ENCODE assay signal across 10 mouse cellular contexts in genomic region chr4:134583513-134583912, GRCm38 (mm10). TPM values are rescaled to one million over a fixed set of nuclear protein-coding genes. Genes with fewer than 3 reads are reported as not detected.
A peak's percentile ranks its signal among the peaks of the same experiment; 100 is the strongest.
DNase-seq lines count a peak whose midpoint lies in the region; ATAC-seq and TF ChIP-seq lines count a peak whose summit lies in the region.
"Had no signal": no experiment of that assay in that cellular context is flagged by ENCODE, and none has a peak within 500 bp of the region (broad histone marks: within the 10 kb centered on the region; RNA-seq: fewer than 3 reads in every experiment).

No protein-coding gene starts in this region.

- no peak overlapping the region for H3K4me3 ChIP-seq in kidney, embryonic 14.5 days (ENCODE audit: low read length)
- no peak overlapping the region for H3K4me3 ChIP-seq in G1E (ENCODE audit: low read depth, low read length)
- no peak overlapping the region for H3K4me3 ChIP-seq in embryonic fibroblast, embryonic 13.5 days (ENCODE audit: insufficient read depth, low read length)
- H3K4me3 ChIP-seq in hindbrain, embryonic 16.5 days (ENCODE audit: low read length), result no peak overlapping the region
- H3K4me3 ChIP-seq: heart, embryonic 13.5 days; stomach, embryonic 15.5 days had no signal

- peaks cover 15% of the 10 kb centered on the region; the same call in 1 of the 2 replicates for H3K4me1 ChIP-seq in kidney, embryonic 14.5 days (ENCODE audit: control insufficient read depth, insufficient read depth, low read length)
- H3K4me1 ChIP-seq in G1E (ENCODE audit: insufficient read depth, low read depth, low read length), result peaks cover 12% of the 10 kb centered on the region
- H3K4me1 ChIP-seq in embryonic fibroblast, embryonic 13.5 days (ENCODE audit: control insufficient read depth, insufficient read depth, low read length), result peaks cover 7% of the 10 kb centered on the region
- peaks cover 33% of the 10 kb centered on the region for H3K4me1 ChIP-seq in hindbrain, embryonic 16.5 days (ENCODE audit: control insufficient read depth, insufficient read depth, low read depth, low read length)

- ATAC-seq in kidney, embryonic 14.5 days (ENCODE audit: low FRiP score, low TSS enrichment), result no peak
- ATAC-seq in G1E (ENCODE audit: extremely low read depth, insufficient number of reproducible peaks, low FRiP score, poor library complexity, severe bottlenecking), result no peak
- ATAC-seq in hindbrain, embryonic 16.5 days, result no peak

- H3K4me2 ChIP-seq in kidney, embryonic 14.5 days (replicated peaks; ENCODE audit: low read depth, low read length), result no peak overlapping the region
- H3K4me2 ChIP-seq in hindbrain, embryonic 16.5 days (ENCODE audit: low read length), result no peak overlapping the region
- H3K4me2 ChIP-seq: heart, embryonic 13.5 days; stomach, embryonic 15.5 days had no signal

- H3K9me3 ChIP-seq in kidney, embryonic 14.5 days (ENCODE audit: control insufficient read depth, low read length), result no peaks in the 10 kb centered on the region
- H3K9me3 ChIP-seq in G1E (replicated peaks), result no peaks in the 10 kb centered on the region
- no peaks in the 10 kb centered on the region for H3K9me3 ChIP-seq in hindbrain, embryonic 16.5 days (ENCODE audit: control insufficient read depth, low read length)
- H3K9me3 ChIP-seq: heart, embryonic 13.5 days; stomach, embryonic 15.5 days had no signal

- 0 out of 2 replicates have a peak, but pooled peaks have one; percentile 18 for TF ChIP-seq CTCF in G1E (IDR thresholded peaks at IDR 0.05; ENCODE audit: low read depth, low read length)
- TF ChIP-seq CTCF in embryonic fibroblast, embryonic 13.5 days (IDR thresholded peaks at IDR 0.05; ENCODE audit: borderline replicate concordance, insufficient read depth, low read length), result peak; percentile 32; the same call in 1 of the 2 replicates

- 74% methylated on average over 3 of the region's 3 CpGs for WGBS in kidney, embryonic 14.5 days
- WGBS in hindbrain, embryonic 16.5 days, result 67% methylated on average over 3 of the region's 3 CpGs

- no peak overlapping the region for H3K27ac ChIP-seq in kidney, embryonic 14.5 days (ENCODE audit: low read depth, low read length)
- no peak overlapping the region for H3K27ac ChIP-seq in embryonic fibroblast, embryonic 13.5 days (ENCODE audit: insufficient read depth, low read length)
- H3K27ac ChIP-seq in hindbrain, embryonic 16.5 days (ENCODE audit: low read depth, low read length), result no peak overlapping the region
- H3K27ac ChIP-seq: heart, embryonic 13.5 days; stomach, embryonic 15.5 days had no signal

- H3K9ac ChIP-seq in kidney, embryonic 14.5 days (ENCODE audit: low read depth, low read length), result no peak overlapping the region
- H3K9ac ChIP-seq in hindbrain, embryonic 16.5 days (ENCODE audit: low read depth, low read length), result no peak overlapping the region
- H3K9ac ChIP-seq: heart, embryonic 13.5 days; stomach, embryonic 15.5 days had no signal

- no peak for TF ChIP-seq POLR2A in embryonic fibroblast, embryonic 13.5 days (IDR thresholded peaks at IDR 0.05; ENCODE audit: low read depth, low read length)

- DNase-seq in kidney, adult 9 months, result peak; percentile 24
- DNase-seq in G1E (ENCODE audit: low spot score), result no peak
- DNase-seq in natural killer cell, adult 2 months (ENCODE audit: low spot score in 2 of 2), result peak; percentile 36 to 53
- no peak for DNase-seq in cerebellum, adult 18-20 months
- no peak for DNase-seq in layer of hippocampus, postnatal 10 days (ENCODE audit: low spot score in 2 of 2)

- no peaks in the 10 kb centered on the region for H3K27me3 ChIP-seq in kidney, embryonic 14.5 days (ENCODE audit: control insufficient read depth, insufficient read depth, low read length)
- H3K27me3 ChIP-seq in G1E (ENCODE audit: insufficient read depth, low read length), result peaks cover 65% of the 10 kb centered on the region
- H3K27me3 ChIP-seq in hindbrain, embryonic 16.5 days (replicated peaks; ENCODE audit: control insufficient read depth, insufficient read depth, low read length), result no peaks in the 10 kb centered on the region
- H3K27me3 ChIP-seq: heart, embryonic 13.5 days; stomach, embryonic 15.5 days had no signal

- H3K36me3 ChIP-seq in kidney, embryonic 14.5 days (ENCODE audit: control insufficient read depth, insufficient read depth, low read length), result no peaks in the 10 kb centered on the region
- H3K36me3 ChIP-seq in G1E (replicated peaks), result no peaks in the 10 kb centered on the region
- H3K36me3 ChIP-seq in hindbrain, embryonic 16.5 days (ENCODE audit: control insufficient read depth, insufficient read depth, low read length), result no peaks in the 10 kb centered on the region
- H3K36me3 ChIP-seq: heart, embryonic 13.5 days; stomach, embryonic 15.5 days had no signal

RNA-seq across cellular contexts. Expression of gene Selenon, which starts 31.5 kb away (rescaled TPM):
- 15.6 and 19.5 TPM in 2 replicates for polyA plus RNA-seq in kidney, embryonic 14.5 days (2014; fragmentation: Nextera tagmentation; extraction: Ambion mirVana)
- total RNA-seq in G1E (2014; fragmentation: Nextera tagmentation) (not detected in 2 replicates), G1E (2017) (0.05 and 0.12 TPM in 2 replicates)
- polyA plus RNA-seq in G1E (2012), result 0.04 TPM in 1 of 2 replicates, not detected in the other
- 98.0 and 103 TPM in 2 replicates for polyA plus RNA-seq in embryonic fibroblast, embryonic 13.5 days (2011; ENCODE audit: insufficient read length, low read depth, missing spikeins)
- 6.7 and 7.0 TPM in 2 replicates for polyA plus RNA-seq in hindbrain, embryonic 16.5 days (2015; fragmentation: Nextera tagmentation; extraction: Ambion mirVana)
- total RNA-seq in layer of hippocampus, postnatal 10 days (2021), result 10 to 100 TPM; 16.9 TPM

RNA-seq across cellular contexts. Expression of gene Mtfr1l, which starts 48.3 kb away (rescaled TPM):
- polyA plus RNA-seq in kidney, embryonic 14.5 days (2014; fragmentation: Nextera tagmentation; extraction: Ambion mirVana), result 114 and 130 TPM in 2 replicates
- total RNA-seq in G1E (2014; fragmentation: Nextera tagmentation) (103 and 119 TPM in 2 replicates), G1E (2017) (55.6 and 68.0 TPM in 2 replicates)
- 54.5 and 59.1 TPM in 2 replicates for polyA plus RNA-seq in G1E (2012)
- 85.5 and 88.3 TPM in 2 replicates for polyA plus RNA-seq in embryonic fibroblast, embryonic 13.5 days (2011; ENCODE audit: insufficient read length, low read depth, missing spikeins)
- 176 and 182 TPM in 2 replicates for polyA plus RNA-seq in hindbrain, embryonic 16.5 days (2015; fragmentation: Nextera tagmentation; extraction: Ambion mirVana)
- 10 to 100 TPM; 82.0 to 86.7 TPM for total RNA-seq in layer of hippocampus, postnatal 10 days (2021)

Comparison
In these comparisons a context has a peak if more than half of its experiments do, and no peak if none do; other contexts are left out.
1. DNase-seq: peak in kidney, adult 9 months (single experiment) and natural killer cell, adult 2 months (2 of 2); none in G1E (single experiment), cerebellum, adult 18-20 months (0 of 2) and layer of hippocampus, postnatal 10 days (0 of 2).